Mouse (Mus musculus) limb, embryonic 15.5 days (tissue): ENCODE measurements around the gene Usp35. TPM values are rescaled to one million over a fixed set of nuclear protein-coding genes. Genes with fewer than 3 reads are reported as not detected.

ENCODE experiments used
- ATAC-seq: fragments of 200-750 bp; cut with Nextera tagmentation; 2 replicates; pipeline ENCODE4 v1.8.0; 2017; ENCODE audit warnings: low read depth, moderate TSS enrichment; ENCODE audit not compliant: insufficient number of reproducible peaks, low FRiP score, low TSS enrichment
- H3K27ac ChIP-seq: fragments of 300-500 bp; sonication (generic); 2 replicates; pipeline ENCODE4 v1.5.1; 2015; ENCODE audit warnings: moderate library complexity, mild to moderate bottlenecking, inconsistent platforms
- H3K27me3 ChIP-seq: fragments of 300-500 bp; sonication (generic); 2 replicates; pipeline ENCODE4 v1.6.1; 2015; ENCODE audit warnings: inconsistent platforms
- H3K36me3 ChIP-seq: fragments of 300-500 bp; sonication (generic); 2 replicates; pipeline ENCODE4 v1.6.1; 2015; ENCODE audit warnings: inconsistent platforms
- H3K4me1 ChIP-seq: fragments of 300-500 bp; sonication (generic); 2 replicates; pipeline ENCODE4 v1.6.1; 2015; ENCODE audit warnings: inconsistent platforms
- H3K4me2 ChIP-seq: fragments of 300-500 bp; sonication (generic); 2 replicates; pipeline ENCODE4 v1.6.1; 2015; ENCODE audit warnings: mild to moderate bottlenecking, inconsistent platforms
- H3K4me3 ChIP-seq: fragments of 300-500 bp; sonication (generic); 2 replicates; pipeline ENCODE4 v1.5.1; 2015; ENCODE audit warnings: mild to moderate bottlenecking, inconsistent platforms
- H3K9ac ChIP-seq: fragments of 300-500 bp; sonication (generic); 2 replicates; pipeline ENCODE4 v1.6.1; 2015; ENCODE audit warnings: inconsistent platforms
- H3K9me3 ChIP-seq: fragments of 300-500 bp; sonication (generic); 2 replicates; pipeline ENCODE4 v1.6.1; 2016; ENCODE audit warnings: inconsistent platforms
- WGBS: fragments of 180-500 bp; shearing (Covaris S2); methylation state at CpG from one replicate; pipeline ENCODE4 v1.1.7; 2015; 5-methylcytosine and 5-hydroxymethylcytosine counted together
- polyA plus RNA-seq: library from polyadenylated mRNA; unstranded; fragments of >200 nt; fragmentation: Nextera tagmentation; extraction: Ambion mirVana; gene quantifications from 2 replicates; pipeline ENCODE4 v1.2.1, GENCODE M21; 2015

The Usp35 gene
- polyA plus RNA-seq, result 1.6 and 2.2 TPM in 2 replicates

DNA sequence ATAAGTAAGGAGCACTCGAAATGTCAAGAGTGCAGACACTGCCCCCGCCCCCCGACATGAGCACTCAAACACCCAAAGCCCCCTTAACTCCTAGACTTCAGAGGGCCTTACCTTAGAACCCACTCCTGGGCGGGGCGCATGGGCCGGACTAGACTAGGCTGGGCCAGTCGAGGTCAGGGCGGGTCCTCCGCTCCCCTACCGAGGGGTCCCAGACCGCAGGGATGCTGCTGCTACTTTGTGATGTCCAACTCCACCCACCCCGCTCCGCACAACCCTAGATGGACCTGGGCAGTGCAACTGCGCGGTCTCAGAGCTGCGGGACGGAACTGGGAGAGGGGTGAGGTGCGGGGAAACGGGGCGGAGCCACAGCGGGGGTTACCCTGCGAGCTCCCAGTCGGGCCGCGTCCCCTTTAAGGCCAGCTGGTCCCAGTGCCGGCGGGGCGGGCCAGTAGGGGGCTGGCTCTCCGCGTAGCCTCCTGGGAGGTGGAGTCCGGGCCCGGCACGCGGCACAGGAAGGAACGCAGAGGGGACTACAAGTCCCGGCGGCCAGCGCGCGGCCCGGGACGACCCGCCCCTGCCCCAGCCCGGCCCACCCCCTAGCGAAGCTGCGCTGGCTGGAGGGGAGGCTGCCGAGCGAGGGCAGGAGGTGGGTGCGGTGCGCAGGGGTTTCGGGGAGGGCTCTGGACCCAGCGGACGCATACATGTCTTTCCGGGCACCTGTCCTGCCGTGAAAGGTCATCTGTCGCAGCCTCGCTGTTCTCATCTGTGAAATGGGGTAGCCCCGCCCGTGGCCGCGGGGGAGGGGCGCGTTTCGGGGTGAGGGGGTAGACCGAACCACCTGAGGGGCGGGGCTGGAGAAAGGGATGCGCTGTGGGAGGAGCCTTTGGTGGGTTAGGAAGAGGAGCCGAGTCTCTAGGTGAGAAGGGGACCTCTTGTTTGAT lies at the start of gene Usp35, which contains the start of gene Kctd21:
Gene Usp35, minus strand, starts transcription at position 295 of the 941 bp plus-strand sequence.
Gene Kctd21, plus strand, starts transcription at position 602 of the 941 bp plus-strand sequence.
- Histone ChIP-seq H3K4me3 (peak within 1 kb of the TSS; percentile 88), H3K36me3 (no peaks in the 10 kb centered on the region)
- WGBS, result 1% methylated on average over 68 of the region's 68 CpGs

GRCm38 (mm10) chr7:97380500-97381123 lies 48.8 kb upstream of the Usp35 start:
- Histone ChIP-seq H3K4me1 (no peaks in the 10 kb centered on the region), H3K27me3 (no peaks in the 10 kb centered on the region), H3K36me3 (peaks cover 75% of the 10 kb centered on the region), H3K9ac (no peak overlapping the region), H3K4me2 (no peak overlapping the region), H3K9me3 (no peaks in the 10 kb centered on the region), H3K27ac (no peak overlapping the region), H3K4me3 (no peak overlapping the region)
- no peak for ATAC-seq
- WGBS, result 95% methylated on average over 5 of the region's 5 CpGs

More for the DNA sequence above, at the start of gene Usp35, which contains the start of gene Kctd21:
- no peak within 1 kb of the TSS for H3K27ac ChIP-seq
- H3K27me3 ChIP-seq, result peaks cover 5% of the 10 kb centered on the region
- H3K4me2 ChIP-seq, result peak within 1 kb of the TSS; percentile 59
- H3K9me3 ChIP-seq, result no peaks in the 10 kb centered on the region
- H3K4me1 ChIP-seq, result peaks cover 21% of the 10 kb centered on the region
- peak within 1 kb of the TSS; percentile 68 for H3K9ac ChIP-seq
- ATAC-seq, result peak; percentile 99

GRCm38 (mm10) chr7:97379304-97379703 lies 47.5 kb upstream of the Usp35 start:
- ATAC-seq, result no peak
- H3K9ac ChIP-seq, result no peak overlapping the region
- H3K4me2 ChIP-seq, result no peak overlapping the region
- peaks cover 75% of the 10 kb centered on the region for H3K36me3 ChIP-seq
- no peak overlapping the region for H3K4me3 ChIP-seq
- H3K27ac ChIP-seq, result no peak overlapping the region
- H3K9me3 ChIP-seq, result no peaks in the 10 kb centered on the region
- H3K27me3 ChIP-seq, result no peaks in the 10 kb centered on the region
- no peaks in the 10 kb centered on the region for H3K4me1 ChIP-seq
- WGBS, result 90% methylated on average over 5 of the region's 5 CpGs

- no peak overlapping the region for H3K4me2 ChIP-seq
- peaks cover 52% of the 10 kb centered on the region for H3K36me3 ChIP-seq
- 87% methylated on average over 2 of the region's 2 CpGs for WGBS
- no peaks in the 10 kb centered on the region for H3K27me3 ChIP-seq
- no peak overlapping the region for H3K27ac ChIP-seq
- peaks cover 8% of the 10 kb centered on the region for H3K4me1 ChIP-seq
- H3K9me3 ChIP-seq, result no peaks in the 10 kb centered on the region
- ATAC-seq, result no peak
- H3K4me3 ChIP-seq, result no peak overlapping the region
- no peak overlapping the region for H3K9ac ChIP-seq
These were observed 44.1 kb upstream of the Usp35 start for GRCm38 (mm10) chr7:97375906-97376305.

DNA sequence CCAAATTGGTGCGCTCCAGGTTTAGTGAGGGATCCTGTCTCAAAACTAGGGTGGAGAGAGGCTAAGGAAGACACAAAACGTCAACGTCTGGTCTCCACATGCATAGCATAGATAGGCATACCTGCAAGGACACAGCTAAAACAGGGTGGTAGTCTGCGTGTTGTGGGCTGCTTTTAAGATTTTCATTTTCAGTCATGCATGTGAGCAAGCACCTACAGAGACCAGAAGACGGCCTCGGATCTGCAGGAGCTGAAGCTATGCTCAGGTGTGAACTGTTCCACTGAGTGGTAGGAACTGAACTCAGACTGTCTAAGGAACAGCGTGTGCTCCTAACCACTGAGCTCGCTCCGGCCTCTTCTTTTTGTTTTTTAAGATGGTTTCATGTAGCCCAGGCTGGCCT lies 43.3 kb upstream of the Usp35 start:
- Histone ChIP-seq H3K4me3 (no peak overlapping the region), H3K9ac (no peak overlapping the region), H3K4me2 (no peak overlapping the region), H3K9me3 (no peaks in the 10 kb centered on the region), H3K36me3 (peaks cover 46% of the 10 kb centered on the region), H3K27me3 (no peaks in the 10 kb centered on the region), H3K4me1 (peaks cover 11% of the 10 kb centered on the region), H3K27ac (no peak overlapping the region)
- 94% methylated on average over 9 of the region's 9 CpGs for WGBS
- ATAC-seq, result no peak

GRCm38 (mm10) chr7:97365887-97366286 lies 34.1 kb upstream of the Usp35 start:
- Histone ChIP-seq H3K9me3 (no peaks in the 10 kb centered on the region), H3K4me3 (no peak overlapping the region), H3K4me1 (peaks cover 2% of the 10 kb centered on the region), H3K36me3 (no peaks in the 10 kb centered on the region), H3K27ac (no peak overlapping the region), H3K4me2 (no peak overlapping the region), H3K27me3 (no peaks in the 10 kb centered on the region), H3K9ac (no peak overlapping the region)
- 76% methylated on average over 1 of the region's 1 CpGs for WGBS
- no peak for ATAC-seq

GRCm38 (mm10) chr7:97361467-97361866 lies 29.6 kb upstream of the Usp35 start:
- Histone ChIP-seq H3K9ac (no peak overlapping the region), H3K27ac (no peak overlapping the region), H3K36me3 (no peaks in the 10 kb centered on the region), H3K9me3 (no peaks in the 10 kb centered on the region), H3K4me1 (no peaks in the 10 kb centered on the region), H3K4me3 (no peak overlapping the region), H3K4me2 (no peak overlapping the region), H3K27me3 (no peaks in the 10 kb centered on the region)
- no peak for ATAC-seq
- WGBS, result 22% methylated on average over 4 of the region's 4 CpGs

DNA sequence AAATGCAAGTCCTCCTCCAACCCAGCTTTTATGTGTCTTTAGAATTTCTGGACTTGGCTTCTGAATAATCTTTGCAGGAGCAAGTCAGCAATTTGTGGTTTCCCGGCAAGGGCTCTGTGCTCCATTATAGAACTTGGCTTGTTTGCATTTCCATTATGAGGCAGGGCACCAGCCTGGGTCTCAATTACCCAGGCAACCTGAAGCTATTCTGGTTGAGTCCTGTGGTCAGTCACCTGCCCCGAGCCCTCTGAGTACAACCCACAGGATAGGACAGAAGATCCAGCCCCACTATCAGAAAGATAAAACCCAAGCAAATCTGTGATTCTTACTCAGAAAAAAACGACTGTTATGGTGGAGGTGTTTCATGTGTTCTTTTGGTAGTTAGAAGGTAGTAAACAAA lies 29.1 kb upstream of the Usp35 start:
- no peaks in the 10 kb centered on the region for H3K4me1 ChIP-seq
- 54% methylated on average over 3 of the region's 3 CpGs for WGBS
- no peak overlapping the region for H3K27ac ChIP-seq
- no peaks in the 10 kb centered on the region for H3K27me3 ChIP-seq
- no peak overlapping the region for H3K4me3 ChIP-seq
- no peaks in the 10 kb centered on the region for H3K36me3 ChIP-seq
- no peaks in the 10 kb centered on the region for H3K9me3 ChIP-seq
- H3K9ac ChIP-seq, result no peak overlapping the region
- no peak overlapping the region for H3K4me2 ChIP-seq
- ATAC-seq, result no peak

- no peak overlapping the region for H3K27ac ChIP-seq
- ATAC-seq, result no peak
- H3K4me1 ChIP-seq, result no peaks in the 10 kb centered on the region
- 76% methylated on average over 5 of the region's 5 CpGs for WGBS
- no peak overlapping the region for H3K9ac ChIP-seq
- no peak overlapping the region for H3K4me2 ChIP-seq
- H3K4me3 ChIP-seq, result no peak overlapping the region
- H3K27me3 ChIP-seq, result no peaks in the 10 kb centered on the region
- no peaks in the 10 kb centered on the region for H3K36me3 ChIP-seq
- H3K9me3 ChIP-seq, result no peaks in the 10 kb centered on the region
These were observed 28.3 kb upstream of the Usp35 start for GRCm38 (mm10) chr7:97360166-97360565.

DNA sequence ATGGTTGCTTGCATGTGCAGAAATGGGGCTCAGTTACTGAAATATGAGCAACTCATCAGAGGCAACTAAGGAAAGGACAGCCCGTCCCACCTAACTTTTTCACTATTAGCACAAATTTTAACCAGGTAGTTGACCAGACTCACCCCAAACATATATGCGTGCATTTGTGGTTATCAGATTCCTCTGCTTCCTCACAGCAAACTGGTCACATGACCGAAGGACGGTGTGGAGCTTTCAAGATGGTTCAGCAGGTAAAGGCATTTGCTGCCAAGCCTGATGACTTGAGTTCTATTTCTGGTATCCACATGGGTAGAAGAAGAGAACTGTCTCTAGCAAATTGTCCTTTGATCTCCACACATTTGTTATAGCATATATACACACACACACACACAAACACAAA lies 26.5 kb upstream of the Usp35 start:
- ATAC-seq, result no peak
- no peaks in the 10 kb centered on the region for H3K9me3 ChIP-seq
- H3K4me2 ChIP-seq, result no peak overlapping the region
- no peaks in the 10 kb centered on the region for H3K4me1 ChIP-seq
- WGBS, result 80% methylated on average over 4 of the region's 4 CpGs
- no peaks in the 10 kb centered on the region for H3K36me3 ChIP-seq
- H3K4me3 ChIP-seq, result no peak overlapping the region
- H3K9ac ChIP-seq, result no peak overlapping the region
- no peaks in the 10 kb centered on the region for H3K27me3 ChIP-seq
- no peak overlapping the region for H3K27ac ChIP-seq

DNA sequence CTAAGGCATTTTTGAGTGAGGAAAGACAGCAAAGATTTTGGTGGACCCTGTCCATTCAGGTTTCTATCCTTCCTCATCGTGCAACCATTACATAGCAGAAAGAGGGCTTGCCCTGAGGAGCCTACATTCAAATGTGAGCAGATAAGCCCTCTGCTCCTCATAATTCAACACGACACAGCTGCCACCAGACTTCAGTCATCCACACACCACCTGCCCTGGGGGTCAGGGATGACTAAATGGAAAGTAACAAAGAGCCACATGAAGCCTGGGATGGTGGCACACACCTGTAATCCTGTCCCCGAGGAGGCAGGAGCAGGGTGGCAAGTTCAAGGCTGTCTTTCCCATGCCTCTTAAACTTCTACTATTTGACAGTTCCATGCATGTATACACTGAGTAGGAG lies 26.0 kb upstream of the Usp35 start:
- H3K9me3 ChIP-seq, result no peaks in the 10 kb centered on the region
- H3K4me1 ChIP-seq, result no peaks in the 10 kb centered on the region
- no peak for ATAC-seq
- no peaks in the 10 kb centered on the region for H3K36me3 ChIP-seq
- H3K9ac ChIP-seq, result no peak overlapping the region
- H3K4me2 ChIP-seq, result no peak overlapping the region
- H3K27ac ChIP-seq, result no peak overlapping the region
- H3K27me3 ChIP-seq, result no peaks in the 10 kb centered on the region
- H3K4me3 ChIP-seq, result no peak overlapping the region
- 53% methylated on average over 3 of the region's 3 CpGs for WGBS

- no peak overlapping the region for H3K27ac ChIP-seq
- WGBS, result 80% methylated on average over 5 of the region's 5 CpGs
- H3K36me3 ChIP-seq, result no peaks in the 10 kb centered on the region
- H3K27me3 ChIP-seq, result no peaks in the 10 kb centered on the region
- no peak overlapping the region for H3K4me2 ChIP-seq
- H3K9me3 ChIP-seq, result no peaks in the 10 kb centered on the region
- H3K4me3 ChIP-seq, result no peak overlapping the region
- H3K9ac ChIP-seq, result no peak overlapping the region
- ATAC-seq, result no peak
- no peaks in the 10 kb centered on the region for H3K4me1 ChIP-seq
These were observed 25.1 kb upstream of the Usp35 start for GRCm38 (mm10) chr7:97356875-97357276.
